Mouse (Mus musculus): ENCODE results near the gene Lmo4.

DNA sequence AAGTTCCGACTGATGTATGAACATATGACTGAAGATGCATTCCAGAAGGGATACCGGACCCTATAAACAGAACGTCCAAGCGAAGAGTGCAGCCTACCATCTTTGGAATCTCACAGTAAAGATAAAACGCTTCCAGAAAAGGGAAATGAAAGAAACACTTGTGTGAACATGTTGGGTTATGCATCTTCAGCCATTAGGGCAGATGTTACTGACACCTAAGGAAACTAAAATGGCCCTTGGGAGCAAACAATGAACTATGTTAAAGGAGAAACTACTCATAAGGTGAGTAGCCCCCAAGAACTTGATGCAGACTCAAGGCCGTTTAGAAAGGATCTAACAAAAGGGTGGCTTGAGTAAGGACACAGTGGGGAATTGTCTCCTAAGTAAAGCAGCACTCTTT, 54.0 kb downstream of the Lmo4 start:
- TF ChIP-seq CTCF (IDR thresholded peaks at IDR 0.05; ENCODE audit: borderline replicate concordance, insufficient read depth, low read depth, low read length) (no peak), POLR2A (IDR thresholded peaks at IDR 0.05; ENCODE audit: borderline replicate concordance, insufficient read depth, low read length) (no peak)

All from cerebellum, adult 2 months (tissue).